Mouse (Mus musculus) erythroblast, embryonic 14.5 days (primary cell): ENCODE data around the gene Por.

ENCODE experiments used
- GATA1 ChIP-seq: IDR thresholded peaks from 2 replicates; pipeline ENCODE4 v1.6.1; 2012; ENCODE audit warnings: low read length, inconsistent platforms, mixed read lengths
- TAL1 ChIP-seq: IDR thresholded peaks from 3 replicates; pipeline ENCODE4 v1.6.1; 2012; ENCODE audit warnings: low read length, inconsistent platforms, mixed read lengths

- TF ChIP-seq GATA1, result no peak
- TF ChIP-seq TAL1, result no peak
These were observed 20.6 kb upstream of the Por start for GRCm38 (mm10) chr5:135649309-135649633.
